Mouse (Mus musculus): ENCODE data around the gene Zfp27. TPM values are rescaled to one million over a fixed set of nuclear protein-coding genes. Genes with fewer than 3 reads are reported as not detected.
A peak's percentile ranks its signal among the peaks of the same experiment; 100 is the strongest.

The Zfp27 gene
- polyA plus RNA-seq, 1 experiment from 2014 or later, result 9.6 TPM

- Histone ChIP-seq H3K4me2 (ENCODE audit: low read depth, low read length) (no peak overlapping the region), H3K4me3 (ENCODE audit: low read length) (no peak overlapping the region), H3K4me1 (ENCODE audit: control insufficient read depth, insufficient read depth, low read length) (peaks cover 6% of the 10 kb centered on the region; the same call in 1 of the 2 replicates), H3K36me3 (ENCODE audit: control insufficient read depth, insufficient read depth) (peaks cover 36% of the 10 kb centered on the region), H3K9ac (ENCODE audit: low read length) (no peak overlapping the region), H3K27ac (ENCODE audit: low read length) (no peak overlapping the region), H3K27me3 (ENCODE audit: control insufficient read depth, insufficient read depth, low read length) (no peaks in the 10 kb centered on the region), H3K9me3 (replicated peaks; ENCODE audit: control insufficient read depth, low read length) (no peaks in the 10 kb centered on the region)
- 81% methylated on average over 6 of the region's 6 CpGs for WGBS
- no peak for ATAC-seq (replicated peaks; ENCODE audit: extremely low read depth, insufficient read depth, low FRiP score)
Measured at GRCm38 (mm10) chr7:29938856-29939255, 32.5 kb upstream of the Zfp27 start.

- 68% methylated on average over 2 of the region's 2 CpGs for WGBS
- Histone ChIP-seq H3K4me3 (ENCODE audit: low read length) (no peak overlapping the region), H3K9me3 (replicated peaks; ENCODE audit: control insufficient read depth, low read length) (no peaks in the 10 kb centered on the region), H3K27me3 (ENCODE audit: control insufficient read depth, insufficient read depth, low read length) (no peaks in the 10 kb centered on the region), H3K9ac (ENCODE audit: low read length) (no peak overlapping the region), H3K27ac (ENCODE audit: low read length) (no peak overlapping the region), H3K4me2 (ENCODE audit: low read depth, low read length) (no peak overlapping the region), H3K36me3 (ENCODE audit: control insufficient read depth, insufficient read depth) (no peaks in the 10 kb centered on the region), H3K4me1 (ENCODE audit: control insufficient read depth, insufficient read depth, low read length) (peaks cover 4% of the 10 kb centered on the region)
- no peak for ATAC-seq (replicated peaks; ENCODE audit: extremely low read depth, insufficient read depth, low FRiP score)
Measured at GRCm38 (mm10) chr7:29922780-29923179, 16.4 kb upstream of the Zfp27 start.

- Histone ChIP-seq H3K36me3 (ENCODE audit: control insufficient read depth, insufficient read depth) (no peaks in the 10 kb centered on the region), H3K4me2 (ENCODE audit: low read depth, low read length) (no peak overlapping the region), H3K4me1 (ENCODE audit: control insufficient read depth, insufficient read depth, low read length) (peaks cover 10% of the 10 kb centered on the region), H3K27me3 (ENCODE audit: control insufficient read depth, insufficient read depth, low read length) (no peaks in the 10 kb centered on the region), H3K9me3 (replicated peaks; ENCODE audit: control insufficient read depth, low read length) (no peaks in the 10 kb centered on the region), H3K27ac (ENCODE audit: low read length) (no peak overlapping the region), H3K4me3 (ENCODE audit: low read length) (no peak overlapping the region), H3K9ac (ENCODE audit: low read length) (no peak overlapping the region)
- no peak for ATAC-seq (replicated peaks; ENCODE audit: extremely low read depth, insufficient read depth, low FRiP score)
- WGBS, result 60% methylated on average over 6 of the region's 6 CpGs
Measured at GRCm38 (mm10) chr7:29921439-29922093, 15.2 kb upstream of the Zfp27 start.

GRCm38 (mm10) chr7:29918062-29918453 lies 11.7 kb upstream of the Zfp27 start:
- no peak overlapping the region for H3K4me3 ChIP-seq (ENCODE audit: low read length)
- H3K27ac ChIP-seq (ENCODE audit: low read length), result peak overlapping the region; percentile 87
- no peaks in the 10 kb centered on the region for H3K27me3 ChIP-seq (ENCODE audit: control insufficient read depth, insufficient read depth, low read length)
- peaks cover 11% of the 10 kb centered on the region for H3K9me3 ChIP-seq (replicated peaks; ENCODE audit: control insufficient read depth, low read length)
- 81% methylated on average over 4 of the region's 4 CpGs for WGBS
- peaks cover 29% of the 10 kb centered on the region for H3K36me3 ChIP-seq (ENCODE audit: control insufficient read depth, insufficient read depth)
- peaks cover 10% of the 10 kb centered on the region for H3K4me1 ChIP-seq (ENCODE audit: control insufficient read depth, insufficient read depth, low read length)
- H3K9ac ChIP-seq (ENCODE audit: low read length), result peak overlapping the region; percentile 42
- H3K4me2 ChIP-seq (ENCODE audit: low read depth, low read length), result peak overlapping the region; percentile 40
- no peak for ATAC-seq (replicated peaks; ENCODE audit: extremely low read depth, insufficient read depth, low FRiP score)

GRCm38 (mm10) chr7:29917371-29918061 lies 11.1 kb upstream of the Zfp27 start:
- Histone ChIP-seq H3K27me3 (ENCODE audit: control insufficient read depth, insufficient read depth, low read length) (no peaks in the 10 kb centered on the region), H3K9ac (ENCODE audit: low read length) (peak overlapping the region; percentile 42), H3K4me1 (ENCODE audit: control insufficient read depth, insufficient read depth, low read length) (peaks cover 10% of the 10 kb centered on the region), H3K27ac (ENCODE audit: low read length) (peak overlapping the region; percentile 87), H3K36me3 (ENCODE audit: control insufficient read depth, insufficient read depth) (peaks cover 32% of the 10 kb centered on the region), H3K9me3 (replicated peaks; ENCODE audit: control insufficient read depth, low read length) (peaks cover 11% of the 10 kb centered on the region), H3K4me2 (ENCODE audit: low read depth, low read length) (peak overlapping the region; percentile 40), H3K4me3 (ENCODE audit: low read length) (no peak overlapping the region)
- WGBS, result 39% methylated on average over 6 of the region's 6 CpGs
- peak; percentile 63; the same call in 1 of the 2 replicates for ATAC-seq (replicated peaks; ENCODE audit: extremely low read depth, insufficient read depth, low FRiP score)

- ATAC-seq (replicated peaks; ENCODE audit: extremely low read depth, insufficient read depth, low FRiP score), result no peak
- Histone ChIP-seq H3K4me2 (ENCODE audit: low read depth, low read length) (no peak overlapping the region), H3K36me3 (ENCODE audit: control insufficient read depth, insufficient read depth) (peaks cover 46% of the 10 kb centered on the region), H3K27ac (ENCODE audit: low read length) (no peak overlapping the region), H3K27me3 (ENCODE audit: control insufficient read depth, insufficient read depth, low read length) (no peaks in the 10 kb centered on the region), H3K4me3 (ENCODE audit: low read length) (no peak overlapping the region), H3K9ac (ENCODE audit: low read length) (no peak overlapping the region), H3K4me1 (ENCODE audit: control insufficient read depth, insufficient read depth, low read length) (peaks cover 14% of the 10 kb centered on the region), H3K9me3 (replicated peaks; ENCODE audit: control insufficient read depth, low read length) (peaks cover 11% of the 10 kb centered on the region)
- WGBS, result 89% methylated on average over 13 of the region's 13 CpGs
Measured at GRCm38 (mm10) chr7:29912172-29912571, 5.8 kb upstream of the Zfp27 start.

GRCm38 (mm10) chr7:29910252-29910651 lies 3.9 kb upstream of the Zfp27 start:
- Histone ChIP-seq H3K27ac (ENCODE audit: low read length) (no peak overlapping the region), H3K27me3 (ENCODE audit: control insufficient read depth, insufficient read depth, low read length) (no peaks in the 10 kb centered on the region), H3K4me1 (ENCODE audit: control insufficient read depth, insufficient read depth, low read length) (peaks cover 18% of the 10 kb centered on the region), H3K9ac (ENCODE audit: low read length) (no peak overlapping the region), H3K4me2 (ENCODE audit: low read depth, low read length) (no peak overlapping the region), H3K4me3 (ENCODE audit: low read length) (no peak overlapping the region), H3K9me3 (replicated peaks; ENCODE audit: control insufficient read depth, low read length) (peaks cover 8% of the 10 kb centered on the region), H3K36me3 (ENCODE audit: control insufficient read depth, insufficient read depth) (peaks cover 40% of the 10 kb centered on the region)
- WGBS, result 79% methylated on average over 2 of the region's 2 CpGs
- no peak for ATAC-seq (replicated peaks; ENCODE audit: extremely low read depth, insufficient read depth, low FRiP score)

GRCm38 (mm10) chr7:29908130-29908950 lies 2.0 kb upstream of the Zfp27 start, which contains the start of gene Zfp383:
Gene Zfp383 (plus strand): TSS chr7:29908223.
- Histone ChIP-seq H3K4me1 (ENCODE audit: control insufficient read depth, insufficient read depth, low read length) (peaks cover 18% of the 10 kb centered on the region), H3K36me3 (ENCODE audit: control insufficient read depth, insufficient read depth) (peaks cover 25% of the 10 kb centered on the region), H3K9me3 (replicated peaks; ENCODE audit: control insufficient read depth, low read length) (no peaks in the 10 kb centered on the region), H3K27me3 (ENCODE audit: control insufficient read depth, insufficient read depth, low read length) (no peaks in the 10 kb centered on the region), H3K9ac (ENCODE audit: low read length) (peak within 1 kb of the TSS; percentile 82), H3K4me3 (ENCODE audit: low read length) (peak within 1 kb of the TSS; percentile 76), H3K27ac (ENCODE audit: low read length) (peak within 1 kb of the TSS; percentile 98), H3K4me2 (ENCODE audit: low read depth, low read length) (peak within 1 kb of the TSS; percentile 65)
- WGBS, result under 1% methylated on average over 33 of the region's 33 CpGs
- ATAC-seq (replicated peaks; ENCODE audit: extremely low read depth, insufficient read depth, low FRiP score), result peak; percentile 83

Data from heart, embryonic 16.5 days (tissue).